Mouse (Mus musculus) kidney, postnatal 36 days (tissue): ENCODE data around the gene Gm8356.
"Not testable (repeated sequence)": the region's sequence is repeated elsewhere in the genome, so short reads cannot be mapped to it uniquely, and the experiment has no call there.

Experiments
- DNase-seq, 2 experiments: peaks; one replicate each; pipeline ENCODE4 v3.0.0; 2021 to 2022; ENCODE audit warnings: mixed read lengths in 2 of 2

Gm8356 gene

DNA sequence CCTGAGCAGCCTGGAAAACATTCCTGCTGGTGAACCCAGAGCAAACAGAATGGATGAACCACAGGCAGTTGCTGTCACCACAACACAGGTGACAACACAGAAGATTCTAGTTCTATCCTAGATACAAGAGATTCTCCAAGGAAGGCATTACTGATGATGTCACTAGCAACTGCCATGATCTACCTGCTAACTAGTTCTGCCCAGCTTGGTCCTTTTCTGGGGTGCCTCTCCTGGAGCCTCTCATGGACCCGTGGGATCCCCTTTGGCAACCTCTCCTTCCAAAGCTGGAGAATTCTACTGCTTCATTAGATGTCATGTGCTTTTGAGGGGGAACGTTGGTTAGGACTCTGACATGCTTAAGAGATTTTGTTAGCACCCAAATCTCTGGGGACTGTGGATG lies at the start of gene Gm8356:
Gm8356 (minus strand) TSS at position 101 of the 400 bp plus-strand sequence.
- DNase-seq: not testable (repeated sequence)

DNA sequence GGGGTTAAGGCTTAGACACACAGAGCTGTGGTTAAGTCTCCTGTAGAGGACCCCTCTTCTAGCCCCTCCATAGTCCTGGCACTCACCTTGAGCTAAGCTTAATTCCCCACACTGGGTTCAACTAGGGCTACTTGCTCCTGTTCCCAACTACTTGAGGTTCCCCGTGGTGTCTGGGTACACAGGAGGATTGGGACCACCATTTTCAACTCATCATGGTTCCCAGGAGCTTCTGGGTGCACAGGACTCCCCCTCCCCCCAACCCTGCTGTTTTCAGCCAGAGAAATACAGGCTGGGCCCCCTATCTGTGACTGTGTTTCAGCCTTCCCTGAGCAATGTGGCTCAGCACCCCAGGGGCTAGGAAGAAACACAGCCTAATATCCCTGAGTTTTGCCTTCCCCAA lies 50.8 kb downstream of the Gm8356 start:
- not testable (repeated sequence) for DNase-seq

DNA sequence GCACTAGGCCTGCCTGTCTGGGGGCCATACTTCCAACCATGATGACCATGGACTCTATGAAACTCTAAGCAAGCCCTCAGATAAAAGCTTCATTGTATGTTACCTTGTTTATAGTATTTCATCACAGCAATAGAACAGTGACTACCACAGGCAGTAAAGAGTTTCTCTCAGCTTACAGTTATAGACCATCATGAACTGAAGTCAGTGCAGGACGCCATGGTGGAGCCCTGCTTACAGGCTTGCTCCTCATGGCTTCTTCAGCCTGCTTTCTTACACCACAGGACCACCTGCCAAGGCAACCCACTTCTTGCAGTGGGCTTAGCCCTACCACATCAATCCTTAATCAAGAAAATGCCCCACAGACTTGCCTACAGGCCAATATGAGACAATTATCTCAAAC lies 51.5 kb downstream of the Gm8356 start:
- not testable (repeated sequence) for DNase-seq

DNA sequence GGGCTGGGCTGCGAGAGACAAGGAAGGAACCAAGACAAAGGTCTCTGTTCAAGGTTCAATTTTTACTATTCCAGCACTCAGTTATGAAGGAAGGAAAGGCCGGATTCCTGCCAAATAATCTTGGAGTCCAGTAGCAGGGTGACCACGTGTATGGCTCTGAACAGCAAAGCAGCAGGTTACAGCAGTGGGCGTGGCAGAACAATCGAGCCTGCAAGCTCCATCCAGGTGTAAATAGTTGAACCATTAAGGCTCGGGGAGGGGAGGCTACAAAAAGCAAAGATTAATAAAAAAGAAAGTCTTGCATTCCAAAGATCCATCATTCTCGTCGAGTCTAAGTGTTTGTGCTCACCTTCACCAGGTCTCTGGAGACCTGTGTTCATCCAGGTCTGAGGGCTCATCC lies 55.0 kb downstream of the Gm8356 start:
- DNase-seq: peak; percentile 24 to 57
